Comparison of ENCODE assay signal across 8 mouse cellular contexts in genomic region chr2:25578796-25579736, GRCm38 (mm10). TPM values are rescaled to one million over a fixed set of nuclear protein-coding genes. Genes with fewer than 3 reads are reported as not detected.
DNase-seq lines count a peak whose midpoint lies in the region; ATAC-seq lines count a peak whose summit lies in the region.

No protein-coding gene starts in this region.

- 0 out of 2 replicates have a peak overlapping the region, but pooled peaks have one; percentile 39 for H3K9ac ChIP-seq in hindbrain, embryonic 13.5 days

- WGBS in hindbrain, embryonic 13.5 days = 5% methylated on average over 75 of the region's 77 CpGs

- H3K27me3 ChIP-seq in hindbrain, embryonic 13.5 days = peaks cover 55% of the 10 kb centered on the region

- H3K27ac ChIP-seq in hindbrain, embryonic 13.5 days = no peak overlapping the region

- H3K4me1 ChIP-seq in hindbrain, embryonic 13.5 days (replicated peaks) = peaks cover 81% of the 10 kb centered on the region

- H3K36me3 ChIP-seq in hindbrain, embryonic 13.5 days = peaks cover 11% of the 10 kb centered on the region

- peak overlapping the region; percentile 37 for H3K4me2 ChIP-seq in hindbrain, embryonic 13.5 days

- peak overlapping the region; percentile 27 for H3K4me3 ChIP-seq in hindbrain, embryonic 13.5 days

- ATAC-seq in CD4-positive, CD25-positive, alpha-beta regulatory T cell, adult 4 months = no peak
- ATAC-seq in hindbrain, embryonic 13.5 days (ENCODE audit: low FRiP score) = no peak
- ATAC-seq in erythroid progenitor cell, adult 5-6 weeks (replicated peaks; ENCODE audit: low FRiP score, poor library complexity, severe bottlenecking) = no peak
- ATAC-seq in inflammation-experienced regulatory T-cells, adult 6 months = no peak

- no peaks in the 10 kb centered on the region for H3K9me3 ChIP-seq in hindbrain, embryonic 13.5 days

- peak; percentile 40 for DNase-seq in CD4-positive, CD25-positive, alpha-beta regulatory T cell, adult 2 months (ENCODE audit: low read depth, low spot score)
- peak; percentile 30 for DNase-seq in retina, postnatal 1 day
- no peak for DNase-seq in retina, embryonic 14.5 days (ENCODE audit: low spot score)
- DNase-seq in neural tube, embryonic 10.5 days (ENCODE audit: extremely low spot score, low spot score) = peak; percentile 48

RNA-seq across cellular contexts. Expression of gene Ajm1, which starts 2.5 kb away (rescaled TPM):
- polyA plus RNA-seq in CD4-positive, CD25-positive, alpha-beta regulatory T cell, adult 4 months (2017; shearing (Covaris generic)) = not detected
- 8.1 and 8.2 TPM in 2 replicates for polyA plus RNA-seq in hindbrain, embryonic 13.5 days (2015; fragmentation: Nextera tagmentation; extraction: Ambion mirVana)
- 0.36 TPM in 1 of 2 replicates, not detected in the other for total RNA-seq in erythroid progenitor cell, adult 5-6 weeks (2015; ENCODE audit: low replicate concordance)
- not detected in 2 replicates for total RNA-seq in erythroid progenitor cell, adult 5-6 weeks (2017; ENCODE audit: low replicate concordance)
- polyA plus RNA-seq in inflammation-experienced regulatory T-cells, adult 6 months (2017; shearing (Covaris generic)) = under 1 TPM in 1 of 3 experiments, not detected in 2; 0.07 TPM

RNA-seq across cellular contexts. Expression of gene Phpt1, which starts 4.0 kb away (rescaled TPM):
- polyA plus RNA-seq in CD4-positive, CD25-positive, alpha-beta regulatory T cell, adult 4 months (2017; shearing (Covaris generic)) = 10 to 100 TPM; 53.9 to 66.8 TPM
- 179 and 182 TPM in 2 replicates for polyA plus RNA-seq in hindbrain, embryonic 13.5 days (2015; fragmentation: Nextera tagmentation; extraction: Ambion mirVana)
- total RNA-seq in erythroid progenitor cell, adult 5-6 weeks (2015; ENCODE audit: low replicate concordance) = 3.6 TPM in 1 of 2 replicates, not detected in the other
- total RNA-seq in erythroid progenitor cell, adult 5-6 weeks (2017; ENCODE audit: low replicate concordance) = 1.1 TPM in 1 of 2 replicates, not detected in the other
- 10 to 100 TPM; 37.0 to 64.3 (median 56.2) TPM for polyA plus RNA-seq in inflammation-experienced regulatory T-cells, adult 6 months (2017; shearing (Covaris generic))

RNA-seq across cellular contexts. Expression of gene Mamdc4, which starts 4.4 kb away (rescaled TPM):
- polyA plus RNA-seq in CD4-positive, CD25-positive, alpha-beta regulatory T cell, adult 4 months (2017; shearing (Covaris generic)) = 1 to 10 TPM; 1.6 to 4.7 TPM
- 2.3 and 2.6 TPM in 2 replicates for polyA plus RNA-seq in hindbrain, embryonic 13.5 days (2015; fragmentation: Nextera tagmentation; extraction: Ambion mirVana)
- total RNA-seq in erythroid progenitor cell, adult 5-6 weeks (2015; ENCODE audit: low replicate concordance) = 0.72 TPM in 1 of 2 replicates, not detected in the other
- 2.6 TPM in 1 of 2 replicates, not detected in the other for total RNA-seq in erythroid progenitor cell, adult 5-6 weeks (2017; ENCODE audit: low replicate concordance)
- 1 to 10 TPM in 2 of 3 experiments, under 1 TPM in 1; 0.85 to 2.2 (median 1.3) TPM for polyA plus RNA-seq in inflammation-experienced regulatory T-cells, adult 6 months (2017; shearing (Covaris generic))

RNA-seq across cellular contexts. Expression of gene Edf1, which starts 21.4 kb away (rescaled TPM):
- 100 to 1,000 TPM; 257 to 281 TPM for polyA plus RNA-seq in CD4-positive, CD25-positive, alpha-beta regulatory T cell, adult 4 months (2017; shearing (Covaris generic))
- polyA plus RNA-seq in hindbrain, embryonic 13.5 days (2015; fragmentation: Nextera tagmentation; extraction: Ambion mirVana) = 409 and 436 TPM in 2 replicates
- total RNA-seq in erythroid progenitor cell, adult 5-6 weeks (2015; ENCODE audit: low replicate concordance) = 70.3 and 72.1 TPM in 2 replicates
- total RNA-seq in erythroid progenitor cell, adult 5-6 weeks (2017; ENCODE audit: low replicate concordance) = 58.1 and 65.0 TPM in 2 replicates
- polyA plus RNA-seq in inflammation-experienced regulatory T-cells, adult 6 months (2017; shearing (Covaris generic)) = 100 to 1,000 TPM; 246 to 394 (median 269) TPM

RNA-seq across cellular contexts. Expression of gene Rabl6, which starts 29.3 kb away (rescaled TPM):
- polyA plus RNA-seq in CD4-positive, CD25-positive, alpha-beta regulatory T cell, adult 4 months (2017; shearing (Covaris generic)) = 10 to 100 TPM; 17.0 to 20.1 TPM
- 67.9 and 75.5 TPM in 2 replicates for polyA plus RNA-seq in hindbrain, embryonic 13.5 days (2015; fragmentation: Nextera tagmentation; extraction: Ambion mirVana)
- total RNA-seq in erythroid progenitor cell, adult 5-6 weeks (2015; ENCODE audit: low replicate concordance) = 6.5 and 23.1 TPM in 2 replicates
- 9.3 and 20.5 TPM in 2 replicates for total RNA-seq in erythroid progenitor cell, adult 5-6 weeks (2017; ENCODE audit: low replicate concordance)
- polyA plus RNA-seq in inflammation-experienced regulatory T-cells, adult 6 months (2017; shearing (Covaris generic)) = 10 to 100 TPM; 14.0 to 28.3 (median 18.0) TPM
